Mouse (Mus musculus): ENCODE data around the gene Slf2.

DNA sequence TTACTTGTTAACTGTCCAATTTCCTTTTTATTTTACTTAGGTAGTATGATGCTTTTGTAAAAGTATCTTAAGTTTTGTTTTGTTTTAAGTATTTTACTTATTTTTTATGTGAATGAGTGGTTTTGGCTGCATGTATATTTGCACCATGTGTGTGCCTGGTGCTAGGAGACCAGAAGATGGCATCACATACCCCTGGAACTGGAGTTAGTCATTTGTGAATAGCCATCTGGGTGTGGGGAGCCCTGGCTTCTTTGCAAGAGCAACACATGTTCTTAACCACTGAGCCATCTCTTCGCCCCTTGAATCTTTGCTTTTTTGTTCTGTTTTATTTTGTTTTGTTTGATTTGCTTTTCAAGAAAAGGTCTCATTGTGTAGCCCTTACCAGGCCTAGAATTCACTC, 2.2 kb downstream of the Slf2 start:
- no peak for TF ChIP-seq MYOG (IDR thresholded peaks at IDR 0.05; ENCODE audit: control insufficient read depth, extremely low read depth, insufficient read length)
- no peak for TF ChIP-seq CTCF (IDR thresholded peaks at IDR 0.05; ENCODE audit: control insufficient read depth, insufficient read depth, insufficient read length)
- no peak for TF ChIP-seq MYOD1 (IDR thresholded peaks at IDR 0.05; ENCODE audit: control insufficient read depth, insufficient read length, low read depth)
- no peak for TF ChIP-seq MAX (IDR thresholded peaks at IDR 0.05)
- no peak for TF ChIP-seq FOSL1 (IDR thresholded peaks at IDR 0.05; ENCODE audit: insufficient read depth, low read length, poor library complexity, severe bottlenecking)

All from C2C12 (cell line).